Mouse (Mus musculus) midbrain, embryonic 10.5 days (tissue): ENCODE results near the gene Ptprg. TPM values are rescaled to one million over a fixed set of nuclear protein-coding genes. Genes with fewer than 3 reads are reported as not detected.

Experiments
- DNase-seq: peaks from one replicate; pipeline ENCODE4 v3.0.0-alpha.2; 2017; ENCODE audit warnings: low spot score
- H3K27ac ChIP-seq: fragments of 300-500 bp; sonication (generic); replicated peaks from 2 replicates; pipeline ENCODE4 v1.5.1; 2016; ENCODE audit warnings: mild to moderate bottlenecking
- H3K27me3 ChIP-seq: fragments of 300-500 bp; sonication (generic); 2 replicates; pipeline ENCODE4 v1.6.1; 2016; ENCODE audit warnings: low read depth, mild to moderate bottlenecking; ENCODE audit not compliant: poor library complexity, severe bottlenecking
- H3K36me3 ChIP-seq: fragments of 300-500 bp; sonication (generic); 2 replicates; pipeline ENCODE4 v1.6.1; 2016; ENCODE audit warnings: mild to moderate bottlenecking, moderate library complexity
- H3K4me1 ChIP-seq: fragments of 300-500 bp; sonication (generic); 2 replicates; pipeline ENCODE4 v1.6.1; 2016
- H3K4me3 ChIP-seq: fragments of 300-500 bp; sonication (generic); 2 replicates; pipeline ENCODE4 v1.5.1; 2016; ENCODE audit warnings: mild to moderate bottlenecking, moderate library complexity
- H3K9me3 ChIP-seq: fragments of 300-500 bp; sonication (generic); replicated peaks from 2 replicates; pipeline ENCODE4 v1.6.1; 2016; ENCODE audit warnings: mild to moderate bottlenecking
- WGBS: fragments of 180-500 bp; shearing (Covaris S2); methylation state at CpG from one replicate; pipeline ENCODE4 v1.1.7; 2016; 5-methylcytosine and 5-hydroxymethylcytosine counted together
- polyA plus RNA-seq: library from polyadenylated mRNA; unstranded; fragments of >200 nt; fragmentation: Nextera tagmentation; extraction: Ambion mirVana; gene quantifications from 2 replicates; pipeline ENCODE4 v1.2.1, GENCODE M21; 2016

The Ptprg gene
- polyA plus RNA-seq, 1 experiment from 2014 or later = 34.8 TPM

- DNase-seq = no peak
- Histone ChIP-seq H3K36me3 (0 out of 2 replicates have a peak, but pooled peaks cover 2% of the 10 kb centered on the region), H3K27me3 (no peaks in the 10 kb centered on the region), H3K9me3 (no peaks in the 10 kb centered on the region), H3K4me3 (no peak overlapping the region), H3K4me1 (peaks cover 4% of the 10 kb centered on the region; the same call in 1 of the 2 replicates), H3K27ac (no peak overlapping the region)
- 93% methylated on average over 14 of the region's 14 CpGs for WGBS
These were observed 608.5 kb downstream of the Ptprg start for GRCm38 (mm10) chr14:12161738-12162310.

- no peak for DNase-seq
- Histone ChIP-seq H3K4me3 (no peak overlapping the region), H3K36me3 (0 out of 2 replicates have a peak, but pooled peaks cover 2% of the 10 kb centered on the region), H3K9me3 (no peaks in the 10 kb centered on the region), H3K27ac (no peak overlapping the region), H3K4me1 (peaks cover 4% of the 10 kb centered on the region; the same call in 1 of the 2 replicates), H3K27me3 (no peaks in the 10 kb centered on the region)
- WGBS = 85% methylated on average over 5 of the region's 5 CpGs
These were observed 609.1 kb downstream of the Ptprg start for GRCm38 (mm10) chr14:12162331-12162854.

GRCm38 (mm10) chr14:12163196-12163595 is 609.9 kb downstream of the Ptprg start:
- H3K4me3 ChIP-seq = no peak overlapping the region
- no peaks in the 10 kb centered on the region for H3K27me3 ChIP-seq
- DNase-seq = no peak
- H3K27ac ChIP-seq = no peak overlapping the region
- WGBS = 93% methylated on average over 4 of the region's 4 CpGs
- H3K9me3 ChIP-seq = no peaks in the 10 kb centered on the region
- peaks cover 4% of the 10 kb centered on the region; the same call in 1 of the 2 replicates for H3K4me1 ChIP-seq
- 0 out of 2 replicates have a peak, but pooled peaks cover 2% of the 10 kb centered on the region for H3K36me3 ChIP-seq

- Histone ChIP-seq H3K9me3 (no peaks in the 10 kb centered on the region), H3K4me3 (no peak overlapping the region), H3K27ac (no peak overlapping the region), H3K4me1 (peaks cover 2% of the 10 kb centered on the region; the same call in 1 of the 2 replicates), H3K36me3 (no peaks in the 10 kb centered on the region), H3K27me3 (no peaks in the 10 kb centered on the region)
- 92% methylated on average over 4 of the region's 4 CpGs for WGBS
- DNase-seq = no peak
These were observed 613.9 kb downstream of the Ptprg start for GRCm38 (mm10) chr14:12167215-12167614.

GRCm38 (mm10) chr14:12167651-12168050 is 614.3 kb downstream of the Ptprg start:
- WGBS = 75% methylated on average over 8 of the region's 8 CpGs
- H3K9me3 ChIP-seq = no peaks in the 10 kb centered on the region
- no peaks in the 10 kb centered on the region for H3K27me3 ChIP-seq
- no peak overlapping the region for H3K27ac ChIP-seq
- DNase-seq = no peak
- H3K4me1 ChIP-seq = no peaks in the 10 kb centered on the region
- no peak overlapping the region for H3K4me3 ChIP-seq
- H3K36me3 ChIP-seq = no peaks in the 10 kb centered on the region

- WGBS = 32% methylated on average over 5 of the region's 5 CpGs
- no peak for DNase-seq
These were observed 624.1 kb downstream of the Ptprg start for GRCm38 (mm10) chr14:12177436-12177835.

GRCm38 (mm10) chr14:12178645-12179044 is 625.3 kb downstream of the Ptprg start:
- Histone ChIP-seq H3K4me3 (no peak overlapping the region), H3K4me1 (peaks cover 25% of the 10 kb centered on the region), H3K27me3 (no peaks in the 10 kb centered on the region), H3K36me3 (no peaks in the 10 kb centered on the region), H3K9me3 (no peaks in the 10 kb centered on the region), H3K27ac (no peak overlapping the region)
- 93% methylated on average over 1 of the region's 1 CpGs for WGBS
- DNase-seq = no peak

More at GRCm38 (mm10) chr14:12177436-12177835, 624.1 kb downstream of the Ptprg start:
- Histone ChIP-seq H3K27ac (no peak overlapping the region), H3K36me3 (no peaks in the 10 kb centered on the region), H3K4me3 (no peak overlapping the region), H3K27me3 (no peaks in the 10 kb centered on the region), H3K9me3 (no peaks in the 10 kb centered on the region), H3K4me1 (peaks cover 25% of the 10 kb centered on the region)

GRCm38 (mm10) chr14:12180116-12180515 is 626.8 kb downstream of the Ptprg start:
- WGBS = 79% methylated on average over 3 of the region's 3 CpGs

GRCm38 (mm10) chr14:12185040-12185439 is 631.7 kb downstream of the Ptprg start:
- Histone ChIP-seq H3K27ac (no peak overlapping the region), H3K36me3 (no peaks in the 10 kb centered on the region), H3K27me3 (no peaks in the 10 kb centered on the region), H3K9me3 (no peaks in the 10 kb centered on the region), H3K4me1 (peaks cover 32% of the 10 kb centered on the region), H3K4me3 (no peak overlapping the region)
- no peak for DNase-seq
- WGBS = 91% methylated on average over 4 of the region's 4 CpGs

More at GRCm38 (mm10) chr14:12180116-12180515, 626.8 kb downstream of the Ptprg start:
- Histone ChIP-seq H3K27me3 (no peaks in the 10 kb centered on the region), H3K27ac (no peak overlapping the region), H3K36me3 (no peaks in the 10 kb centered on the region), H3K4me1 (peaks cover 27% of the 10 kb centered on the region), H3K9me3 (no peaks in the 10 kb centered on the region), H3K4me3 (no peak overlapping the region)
- DNase-seq = no peak

- 65% methylated on average over 4 of the region's 4 CpGs for WGBS
- no peak overlapping the region for H3K4me3 ChIP-seq
- H3K36me3 ChIP-seq = no peaks in the 10 kb centered on the region
- DNase-seq = no peak
- H3K4me1 ChIP-seq = peaks cover 43% of the 10 kb centered on the region
- H3K9me3 ChIP-seq = no peaks in the 10 kb centered on the region
- no peak overlapping the region for H3K27ac ChIP-seq
- no peaks in the 10 kb centered on the region for H3K27me3 ChIP-seq
These were observed 635.0 kb downstream of the Ptprg start for GRCm38 (mm10) chr14:12188352-12188751.

- Histone ChIP-seq H3K27me3 (no peaks in the 10 kb centered on the region), H3K9me3 (no peaks in the 10 kb centered on the region), H3K4me3 (peak overlapping the region; percentile 35), H3K27ac (peak overlapping the region; percentile 77), H3K4me1 (peaks cover 43% of the 10 kb centered on the region), H3K36me3 (no peaks in the 10 kb centered on the region)
- no peak for DNase-seq
- 54% methylated on average over 3 of the region's 3 CpGs for WGBS
These were observed 635.9 kb downstream of the Ptprg start for GRCm38 (mm10) chr14:12189266-12189665.

- 32% methylated on average over 12 of the region's 12 CpGs for WGBS
- peak overlapping the region; percentile 77 for H3K27ac ChIP-seq
- no peaks in the 10 kb centered on the region for H3K27me3 ChIP-seq
- H3K9me3 ChIP-seq = no peaks in the 10 kb centered on the region
- H3K4me3 ChIP-seq = peak overlapping the region; percentile 35
- DNase-seq = peak; percentile 71
- peaks cover 40% of the 10 kb centered on the region for H3K4me1 ChIP-seq
- H3K36me3 ChIP-seq = no peaks in the 10 kb centered on the region
These were observed 636.6 kb downstream of the Ptprg start for GRCm38 (mm10) chr14:12189717-12190600.
